Mouse (Mus musculus) forelimb bud, embryonic 11.5 days (tissue): ENCODE data around the gene Gpr158.
"Not testable (repeated sequence)": the region's sequence is repeated elsewhere in the genome, so short reads cannot be mapped to it uniquely, and the experiment has no call there.

Experiments used
- DNase-seq: peaks from one replicate; pipeline ENCODE4 v3.0.0-alpha.2; 2012; ENCODE audit warnings: low read depth, low spot score

Gpr158 gene

DNA sequence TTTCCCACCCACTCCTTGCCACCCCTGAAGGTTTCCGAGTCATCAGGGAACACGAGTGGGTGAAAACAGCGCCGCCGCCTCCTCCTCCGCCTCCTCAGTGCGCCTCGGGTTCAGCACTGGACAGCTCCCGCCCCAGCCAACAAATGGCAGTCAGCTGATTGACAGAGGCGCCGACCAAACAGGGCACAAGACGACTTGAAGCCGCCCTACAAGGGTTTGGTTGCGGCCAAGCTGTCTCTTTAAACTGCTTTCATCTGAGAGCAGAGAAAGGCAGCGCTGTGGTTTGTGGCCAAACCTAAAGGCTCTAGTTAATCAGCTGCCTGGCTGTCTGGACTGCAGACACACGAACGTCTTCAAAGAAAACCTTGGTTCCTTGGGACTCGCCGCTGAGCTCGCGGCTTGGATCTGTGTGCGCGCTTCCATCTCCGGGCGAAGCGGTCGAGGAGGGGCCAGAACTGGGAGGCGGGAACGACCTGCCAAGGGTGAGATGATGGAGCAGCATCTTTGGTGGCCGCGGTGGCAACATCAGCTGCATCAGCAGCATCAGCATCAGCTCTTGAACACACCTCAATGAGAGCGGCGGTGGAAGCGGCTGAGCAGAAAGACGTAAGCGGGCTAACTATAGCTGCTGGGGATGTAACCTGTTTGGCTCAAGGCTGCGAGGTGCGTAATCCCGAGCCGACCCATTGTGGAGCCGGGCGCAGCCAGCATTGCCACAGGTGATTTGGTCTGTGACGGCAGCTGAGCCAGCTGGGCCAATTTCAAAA lies at the start of gene Gpr158:
Gene Gpr158, plus strand, starts transcription at position 198 of the 767 bp plus-strand sequence.
- peak; percentile 84 for DNase-seq

DNA sequence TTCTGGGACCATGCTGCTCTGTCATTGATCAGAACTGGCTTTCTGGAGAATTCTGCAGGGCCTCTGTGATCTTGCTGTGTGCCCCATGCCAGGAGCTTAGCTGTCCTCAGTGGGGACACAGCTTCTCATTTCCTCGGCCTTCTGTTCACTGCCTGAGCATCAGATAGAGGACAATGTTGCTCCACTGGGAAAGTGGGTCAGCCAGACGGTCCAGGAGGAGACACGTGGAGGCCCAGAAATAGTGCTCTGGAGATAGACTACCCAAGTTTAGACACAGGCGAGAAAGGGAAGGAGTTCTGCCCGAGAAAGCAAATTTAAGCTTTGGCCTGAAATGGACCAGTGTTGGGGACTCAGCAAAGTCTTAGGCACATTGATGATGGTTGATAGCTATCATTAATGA lies 23.5 kb upstream of the Gpr158 start:
- DNase-seq: no peak

DNA sequence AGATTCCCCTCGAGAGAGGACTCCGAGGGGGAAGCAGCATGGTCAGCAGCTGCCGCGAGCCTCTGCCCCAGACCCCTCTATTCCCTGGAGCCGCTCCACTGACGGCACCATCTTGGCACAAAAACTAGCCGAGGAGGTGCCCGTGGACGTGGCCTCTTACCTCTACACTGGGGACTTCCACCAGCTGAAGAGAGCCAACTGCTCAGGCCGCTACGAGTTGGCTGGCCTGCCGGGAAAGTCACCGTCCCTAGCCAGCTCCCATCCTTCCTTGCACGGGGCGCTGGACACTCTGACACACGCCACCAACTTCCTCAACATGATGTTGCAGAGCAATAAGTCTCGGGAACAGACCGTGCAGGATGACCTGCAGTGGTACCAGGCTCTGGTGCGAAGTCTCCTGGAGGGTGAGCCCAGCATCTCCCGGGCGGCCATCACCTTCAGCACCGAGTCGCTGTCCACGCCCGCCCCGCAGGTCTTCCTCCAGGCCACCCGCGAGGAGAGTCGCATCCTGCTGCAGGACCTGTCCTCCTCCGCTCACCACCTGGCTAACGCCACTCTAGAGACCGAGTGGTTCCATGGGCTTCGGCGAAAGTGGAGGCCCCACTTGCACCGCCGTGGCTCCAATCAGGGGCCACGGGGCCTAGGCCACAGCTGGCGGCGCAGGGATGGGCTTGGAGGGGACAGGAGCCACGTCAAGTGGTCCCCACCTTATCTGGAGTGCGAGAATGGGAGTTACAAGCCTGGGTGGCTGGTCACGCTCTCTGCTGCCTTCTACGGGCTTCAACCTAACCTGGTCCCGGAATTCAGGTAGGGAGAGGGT lies 1.2 kb downstream of the Gpr158 start:
- peak; percentile 12 for DNase-seq

DNA sequence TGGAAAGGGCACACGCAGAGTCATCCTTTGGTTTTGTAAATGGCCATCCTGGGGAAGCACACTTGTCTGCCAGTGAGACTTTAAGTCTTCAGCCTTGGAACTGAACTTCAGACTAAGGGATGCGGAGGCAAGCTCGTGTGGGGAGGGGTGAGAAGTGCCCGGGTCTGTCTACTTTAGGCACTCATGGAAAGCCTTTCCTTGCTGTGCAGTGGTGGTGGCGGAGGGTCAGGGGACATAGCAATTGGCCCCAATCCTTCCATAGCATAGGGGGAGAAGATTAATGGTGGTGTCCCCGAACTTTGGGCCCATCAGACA lies 1.8 kb downstream of the Gpr158 start:
- no peak for DNase-seq

DNA sequence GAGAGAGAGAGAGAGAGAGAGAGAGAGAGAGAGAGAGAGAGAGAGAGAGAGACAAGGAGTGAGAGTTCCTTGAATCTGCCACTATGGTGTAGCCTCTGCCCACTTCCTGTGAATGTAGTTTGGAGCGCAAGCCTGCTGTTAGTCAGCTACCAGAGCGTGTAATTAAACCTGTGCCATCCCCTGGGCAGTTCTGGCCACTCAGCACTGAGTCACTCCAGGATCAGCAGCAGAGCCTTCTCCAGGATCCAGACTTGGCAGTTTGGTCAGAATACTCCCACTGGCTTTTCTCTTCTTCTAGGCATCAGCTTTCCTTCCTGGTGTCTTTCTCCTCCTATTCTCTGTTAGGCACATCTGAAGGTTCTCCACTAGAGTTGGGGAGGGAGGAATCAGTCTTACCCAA lies 2.2 kb downstream of the Gpr158 start:
- DNase-seq: no peak

DNA sequence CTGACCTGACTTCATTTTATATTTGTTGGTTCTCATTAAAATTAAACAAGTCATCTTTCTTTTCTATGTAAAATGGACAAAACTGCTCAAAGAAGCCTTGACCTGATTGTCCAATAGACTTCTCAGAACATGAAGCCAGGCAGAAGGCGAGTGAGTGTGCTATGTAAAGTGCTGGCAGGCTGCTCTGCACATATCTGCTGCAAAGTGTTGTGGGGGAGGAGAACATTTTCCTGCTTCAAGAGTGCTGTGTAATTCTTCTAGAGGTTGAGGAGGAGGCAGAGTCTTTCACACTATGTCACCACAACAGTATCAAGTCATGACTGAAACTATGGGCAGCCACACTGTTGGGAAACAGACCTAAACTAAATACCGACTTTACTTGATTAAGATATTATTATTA lies 12.2 kb downstream of the Gpr158 start:
- DNase-seq: no peak

DNA sequence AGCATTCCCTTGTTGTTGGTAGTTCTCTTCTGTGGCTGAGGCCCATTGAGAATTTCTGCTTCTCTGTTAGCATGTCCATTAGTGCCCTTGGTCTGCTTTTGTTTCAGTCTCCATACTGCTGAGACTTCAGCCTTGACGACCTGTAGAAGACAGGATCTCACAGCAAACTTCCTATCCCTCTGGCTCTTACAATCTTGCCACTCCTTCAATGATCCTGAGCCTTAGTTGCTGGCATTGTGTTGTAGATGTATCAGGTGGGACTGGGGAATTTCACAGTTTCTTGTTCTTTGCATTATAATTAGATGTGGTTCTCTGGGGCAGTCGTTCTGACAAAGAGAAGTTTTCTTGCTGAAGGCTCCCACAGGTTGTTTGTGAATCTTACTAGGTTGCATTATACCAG lies 25.4 kb downstream of the Gpr158 start:
- no peak for DNase-seq

DNA sequence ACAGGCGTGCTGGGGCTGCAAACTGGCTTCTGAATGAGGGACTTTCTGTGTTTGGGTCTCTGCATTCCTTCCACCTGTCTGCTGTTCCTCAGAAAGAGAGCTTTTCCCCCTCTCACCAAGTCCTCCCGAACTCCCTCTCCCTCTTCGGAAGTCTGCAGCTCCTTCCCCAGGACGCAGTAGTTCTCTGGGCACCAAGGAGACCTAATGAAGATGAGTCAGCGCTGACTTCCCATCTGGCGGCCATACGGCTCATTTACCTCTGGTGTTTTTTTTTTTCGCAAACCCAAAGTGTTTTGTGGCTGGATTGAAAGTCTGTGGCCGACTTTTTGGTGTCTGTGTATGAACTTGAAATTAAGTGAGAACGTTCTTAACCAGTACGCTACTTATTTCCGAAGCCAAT lies 30.0 kb downstream of the Gpr158 start:
- DNase-seq: no peak

DNA sequence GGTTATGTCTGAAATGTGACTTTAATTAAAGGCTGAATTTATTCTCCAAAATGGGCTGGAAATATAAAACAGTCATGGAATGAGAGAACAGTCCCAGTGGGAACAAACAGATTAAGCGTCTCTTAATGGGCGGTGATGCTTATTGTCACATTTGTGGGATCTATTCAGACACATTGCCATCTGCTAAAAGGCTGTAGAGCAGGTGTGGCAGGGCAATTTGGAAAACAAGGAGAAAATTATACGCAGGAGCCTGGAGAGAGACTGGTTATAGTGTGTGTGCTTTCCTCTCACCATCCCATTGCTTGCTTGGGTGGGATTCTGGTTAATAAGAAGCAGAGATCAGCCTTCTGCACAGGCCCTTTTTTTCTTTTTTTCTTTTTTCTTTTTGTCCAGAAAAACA lies 32.3 kb downstream of the Gpr158 start:
- no peak for DNase-seq

DNA sequence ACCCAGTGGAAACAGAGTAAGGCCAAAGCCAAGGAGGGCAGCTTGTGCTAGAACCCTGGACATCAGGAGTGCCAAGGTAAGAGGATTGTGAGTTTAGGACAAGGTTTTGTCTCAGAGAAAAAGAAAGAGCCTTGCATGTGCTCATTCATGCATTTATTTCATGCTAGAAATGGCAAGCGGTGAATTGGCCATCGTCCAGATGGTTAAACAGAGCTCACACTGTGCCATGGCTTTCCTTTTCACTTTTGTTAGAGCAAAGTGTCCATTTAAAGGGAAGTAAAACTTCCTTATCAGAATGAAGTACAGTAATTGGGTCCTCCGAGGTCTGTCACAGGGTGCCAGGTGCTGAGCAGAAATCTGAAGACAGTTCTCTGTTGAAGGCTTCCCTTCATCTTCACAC lies 38.3 kb downstream of the Gpr158 start:
- no peak for DNase-seq

DNA sequence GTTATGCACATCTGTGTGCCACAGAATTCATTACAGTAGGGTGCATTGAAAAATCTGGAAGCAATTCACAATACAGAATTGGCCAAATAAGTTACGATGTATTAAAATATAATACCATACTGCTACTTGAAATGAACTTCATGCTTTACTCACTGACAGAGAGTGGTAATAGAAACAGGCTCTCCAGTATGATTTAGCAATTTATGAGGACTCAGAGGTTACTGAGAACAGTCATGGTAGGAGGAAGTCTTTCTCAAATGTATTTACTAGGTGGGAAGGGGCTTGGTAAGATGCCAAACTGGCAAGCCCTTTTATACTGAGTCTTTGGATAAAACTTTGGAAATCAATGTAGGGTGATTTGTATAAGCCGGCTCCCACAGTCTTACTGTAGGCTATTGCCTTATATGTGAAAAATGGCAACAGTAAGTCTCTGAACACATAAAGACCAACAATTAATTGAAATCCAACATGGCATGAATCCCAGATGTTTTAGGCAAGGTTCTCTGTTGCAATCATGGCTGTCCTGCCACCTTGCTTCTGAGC lies 40.2 kb downstream of the Gpr158 start:
- DNase-seq: no peak

DNA sequence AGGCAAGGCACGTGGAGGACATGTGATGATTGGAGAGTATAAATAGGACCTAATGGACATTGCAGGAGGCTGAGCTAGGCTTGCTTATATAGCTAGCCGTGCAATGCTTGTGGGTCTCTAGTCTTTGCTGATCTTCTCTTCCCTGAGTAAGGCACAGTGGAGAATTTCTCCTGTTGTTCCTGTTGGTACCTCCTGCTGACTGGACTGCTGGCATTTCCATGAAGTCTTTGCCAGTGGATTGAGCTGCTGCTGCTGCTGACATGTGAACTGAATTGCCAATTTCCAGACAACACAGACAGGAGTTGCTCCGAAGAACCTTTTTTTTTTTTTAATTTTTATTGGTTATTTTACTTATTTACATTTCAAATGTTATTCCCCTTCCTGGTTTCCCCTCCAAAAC lies 41.5 kb downstream of the Gpr158 start:
- no peak for DNase-seq

DNA sequence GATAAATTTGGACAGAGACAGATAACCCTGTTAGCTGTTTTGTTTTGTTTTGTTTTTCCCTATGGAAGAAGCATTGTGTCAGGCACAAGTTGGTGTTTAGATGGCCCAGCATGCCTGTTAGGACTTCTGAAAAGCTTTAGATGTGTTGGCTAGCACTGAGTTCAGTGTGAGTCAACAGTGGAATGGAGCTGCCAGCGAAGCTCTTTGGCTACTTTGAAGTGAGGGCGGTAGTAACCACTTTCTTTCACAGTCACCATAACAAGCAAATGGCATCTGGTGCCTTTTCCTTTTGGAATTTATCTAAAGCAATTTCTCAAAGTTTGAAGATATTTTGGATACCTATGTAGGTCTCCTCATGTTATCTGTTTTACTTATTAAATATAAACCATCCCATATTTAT lies 62.9 kb downstream of the Gpr158 start:
- DNase-seq: no peak

DNA sequence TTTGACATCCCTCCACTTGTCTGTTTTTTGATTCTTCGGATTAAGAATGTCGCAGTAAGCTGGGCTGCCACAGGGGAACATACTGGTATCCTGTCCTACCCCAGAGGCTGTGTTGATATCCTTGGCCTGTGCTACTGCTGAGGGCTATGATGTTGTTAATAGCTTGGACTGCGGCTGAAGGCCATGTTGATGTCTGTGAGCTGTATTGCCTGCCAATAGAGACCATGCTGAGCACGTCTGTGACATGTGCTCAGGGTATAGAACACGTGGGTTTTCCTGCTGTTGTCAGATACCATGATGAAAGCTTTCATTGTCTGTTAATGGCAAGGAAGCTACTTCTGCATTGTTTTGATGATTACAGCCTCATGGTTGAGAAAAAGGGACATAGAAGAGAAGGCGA lies 63.8 kb downstream of the Gpr158 start:
- DNase-seq: no peak

DNA sequence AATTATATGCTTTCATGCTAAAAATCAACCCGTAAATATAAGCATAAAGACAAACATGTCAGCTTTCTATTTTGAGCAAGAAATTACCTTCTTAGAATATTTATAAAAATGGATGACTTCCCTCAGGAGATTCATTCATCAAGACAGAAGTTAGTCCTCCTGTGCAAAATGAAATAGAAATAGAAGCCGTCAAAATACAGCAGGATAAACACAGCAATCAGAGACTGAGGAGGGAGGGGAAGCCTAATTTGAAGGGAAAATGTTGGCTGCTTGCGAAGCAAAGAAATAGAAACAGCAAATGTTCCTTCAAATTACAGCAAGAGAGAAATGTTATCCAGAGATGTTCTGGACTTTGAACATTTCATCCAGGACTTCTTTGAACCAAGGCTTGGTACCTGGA lies 72.3 kb downstream of the Gpr158 start:
- no peak for DNase-seq

DNA sequence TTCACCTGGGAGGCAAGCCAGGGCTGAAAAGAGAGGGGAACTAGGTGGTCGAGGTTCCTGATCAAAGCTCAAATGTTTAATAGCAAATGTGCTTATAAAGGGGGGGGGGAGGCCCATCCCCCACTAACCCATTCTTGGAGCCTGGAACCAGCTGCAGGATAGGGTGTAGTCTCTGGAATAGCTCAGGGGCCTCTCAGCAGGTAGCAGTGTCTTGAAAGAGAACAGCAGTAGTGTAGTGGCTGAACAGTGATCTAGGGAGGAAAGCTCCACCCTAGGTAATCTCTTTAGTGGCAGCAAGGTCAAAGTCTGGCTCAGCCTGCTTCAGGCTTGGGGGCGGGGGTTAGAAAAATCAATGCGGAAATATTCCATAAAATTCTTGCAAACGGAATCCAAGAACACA lies 93.3 kb downstream of the Gpr158 start:
- not testable (repeated sequence) for DNase-seq

DNA sequence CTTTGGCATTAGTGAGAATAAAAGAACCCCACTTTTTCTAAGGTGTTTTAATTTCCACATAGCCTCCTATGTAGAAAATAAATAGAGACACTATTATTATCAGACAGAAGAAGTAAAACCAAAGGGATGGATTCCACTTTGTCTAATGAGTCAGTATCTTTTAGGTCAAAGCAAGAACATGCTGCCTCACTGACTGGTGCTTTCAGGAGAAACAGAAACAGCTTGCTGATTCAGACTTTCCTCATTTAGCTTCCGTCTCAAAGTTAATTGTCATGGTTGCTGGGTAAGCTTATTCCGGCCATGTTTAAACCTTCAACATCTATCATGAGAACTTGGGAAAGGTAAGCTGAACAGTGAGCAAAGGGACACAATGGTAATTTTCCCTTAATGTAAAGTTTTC lies 107.6 kb downstream of the Gpr158 start:
- no peak for DNase-seq

DNA sequence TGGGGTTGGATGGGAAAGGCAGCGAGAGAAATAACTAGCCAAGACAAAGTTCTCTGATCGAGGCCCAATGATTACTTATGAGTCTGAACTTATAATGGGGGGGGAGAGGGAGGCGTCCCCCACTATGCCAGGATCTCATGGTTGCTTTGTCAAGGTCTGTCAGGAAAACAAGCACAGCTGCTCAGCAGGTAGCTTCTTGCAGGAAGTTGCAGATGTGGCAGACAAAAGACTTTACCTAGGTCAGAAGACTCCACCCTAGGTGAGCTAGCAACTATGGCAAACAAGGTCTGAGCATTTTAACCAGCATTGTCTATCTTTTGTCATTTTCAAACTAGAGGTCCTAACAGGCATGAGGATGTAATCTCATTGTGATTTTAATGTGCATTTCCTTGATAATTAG lies 129.5 kb downstream of the Gpr158 start:
- no peak for DNase-seq

DNA sequence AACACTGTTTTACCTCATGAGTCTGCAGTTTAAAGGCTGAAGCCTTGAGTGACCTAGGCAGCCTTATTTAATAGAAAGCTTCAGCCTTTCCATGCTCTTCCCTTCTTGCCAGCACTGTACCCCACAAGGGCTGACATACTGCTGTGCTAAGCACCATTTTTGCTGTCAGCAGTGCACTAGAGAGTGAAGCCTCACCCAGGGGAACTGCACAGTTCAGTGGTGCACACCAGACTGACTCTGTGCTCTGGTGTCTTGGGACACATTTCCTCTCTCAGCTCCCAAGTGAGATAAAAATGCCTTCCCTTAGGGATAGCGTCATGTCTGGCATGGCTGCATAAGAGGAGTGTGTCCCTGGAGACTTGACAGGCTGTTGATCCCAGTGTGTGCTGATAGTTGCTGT lies 130.6 kb downstream of the Gpr158 start:
- no peak for DNase-seq

DNA sequence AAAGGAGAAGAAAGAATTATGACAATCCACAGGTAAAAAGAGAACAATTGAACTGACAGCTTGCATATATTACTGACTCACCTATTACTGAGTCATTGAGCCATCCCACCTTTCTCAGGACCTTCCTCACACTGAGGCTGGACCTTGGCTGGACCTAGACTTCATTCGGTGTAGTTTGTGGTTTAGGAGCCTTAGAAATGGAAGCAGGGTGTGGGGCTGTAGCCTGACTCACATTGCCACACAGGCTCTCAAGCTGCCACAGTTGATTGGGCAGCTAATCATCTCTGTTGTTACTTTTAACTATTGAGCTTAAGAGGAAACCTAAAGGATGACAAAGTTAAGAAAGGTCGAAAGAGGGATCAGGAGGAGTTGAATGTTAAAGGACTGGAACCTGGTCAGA lies 132.1 kb downstream of the Gpr158 start:
- no peak for DNase-seq

DNA sequence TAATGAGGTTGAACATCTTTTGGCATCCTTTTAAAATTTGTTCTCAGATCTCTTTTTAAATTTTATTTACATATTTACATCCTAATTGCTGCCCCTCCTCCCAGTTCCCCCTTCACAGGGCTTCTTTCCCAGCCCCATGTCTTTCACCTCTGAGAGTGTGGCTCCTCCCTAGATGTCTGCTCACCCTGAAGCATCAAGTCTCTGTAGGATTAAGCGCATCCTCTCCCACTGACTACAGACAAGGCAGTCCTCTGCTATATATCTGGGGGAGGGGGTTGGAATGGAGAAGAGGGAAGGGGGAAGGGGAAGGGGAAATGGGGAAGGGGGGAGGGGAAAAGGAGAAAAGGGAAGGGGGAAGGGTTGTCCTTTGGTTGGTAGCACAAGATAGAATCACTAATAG lies 140.1 kb downstream of the Gpr158 start:
- no peak for DNase-seq

DNA sequence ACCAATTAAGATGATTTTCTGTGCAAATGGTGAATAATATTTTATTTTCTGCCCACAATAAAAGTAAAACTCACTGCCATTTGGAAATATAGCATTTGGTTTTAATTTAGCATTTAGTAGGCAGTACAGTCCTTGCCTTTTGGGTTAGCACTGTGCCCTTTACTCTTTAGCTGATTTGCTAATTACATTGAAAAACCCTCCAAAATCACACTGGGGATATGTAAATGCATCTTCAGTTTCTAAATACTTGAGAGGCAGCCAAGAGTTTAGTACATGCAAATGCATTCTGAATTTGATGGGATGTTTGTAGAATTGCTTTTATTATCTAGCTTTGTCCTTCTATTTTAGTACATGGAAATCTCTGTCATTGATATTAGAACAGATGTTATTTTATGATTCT lies 163.4 kb downstream of the Gpr158 start:
- DNase-seq: no peak

DNA sequence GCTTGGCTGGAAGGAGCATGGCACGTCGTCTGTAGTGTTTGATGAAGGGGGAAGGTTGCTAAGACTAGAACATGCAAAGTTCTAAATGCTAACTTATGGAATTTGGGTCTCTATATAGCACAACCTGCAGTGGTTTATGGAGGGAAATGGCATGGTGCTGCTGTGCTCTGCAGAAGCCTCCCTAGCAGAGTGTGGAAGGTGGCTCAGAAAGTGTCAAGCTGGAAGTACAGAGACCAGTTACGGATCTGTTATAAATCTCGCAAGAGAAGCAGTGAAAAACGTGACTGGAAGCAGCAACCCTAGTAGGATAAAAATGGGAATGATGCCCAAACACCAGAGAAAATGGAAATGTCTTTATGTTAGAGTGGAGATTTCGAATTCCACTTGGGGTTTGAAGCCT lies 251.8 kb downstream of the Gpr158 start:
- DNase-seq: no peak
